1 mouse cellular context compared by ENCODE assay signal in genomic region chr11:109468133-109468532, GRCm38 (mm10).
A peak's percentile ranks its signal among the peaks of the same experiment; 100 is the strongest.
TF ChIP-seq lines count a peak whose summit lies in the region.

No protein-coding gene starts in this region.

TF ChIP-seq in CH12.LX, 34 proteins besides CTCF, POLR2A, EP300 and RAD21:
- TF ChIP-seq ZC3H11A (IDR thresholded peaks at IDR 0.05; ENCODE audit: low read depth, low read length) (no peak), ZNF384 (IDR thresholded peaks at IDR 0.05; ENCODE audit: low read depth, low read length) (peak; percentile 86)
